Mouse (Mus musculus): ENCODE measurements around the gene Hist1h2bf.
"Not testable (repeated sequence)": the region's sequence is repeated elsewhere in the genome, so short reads cannot be mapped to it uniquely, and the experiment has no call there.

Gene Hist1h2bf

GRCm38 (mm10) chr13:23550761-23551145, 23.2 kb downstream of the Hist1h2bf start:
- no peak for DNase-seq (ENCODE audit: extremely low spot score, low read depth, low spot score)

GRCm38 (mm10) chr13:23546694-23547093, 27.3 kb downstream of the Hist1h2bf start:
- DNase-seq (ENCODE audit: extremely low spot score, low read depth, low spot score): no peak

- DNase-seq (ENCODE audit: extremely low spot score, low read depth, low spot score): not testable (repeated sequence)
Observed at GRCm38 (mm10) chr13:23544787-23545120, 29.2 kb downstream of the Hist1h2bf start.

- peak; percentile 100 for DNase-seq (ENCODE audit: extremely low spot score, low read depth, low spot score)
Observed at GRCm38 (mm10) chr13:23543965-23544786, 29.8 kb downstream of the Hist1h2bf start, which contains the start of gene Hist1h3f. Gene Hist1h3f, plus strand, starts transcription at chr13:23544052.

GRCm38 (mm10) chr13:23542999-23543607, 30.9 kb downstream of the Hist1h2bf start, which contains the start of gene Hist1h2bh:
Gene Hist1h2bh, minus strand, starts transcription at chr13:23543392.
- DNase-seq (ENCODE audit: extremely low spot score, low read depth, low spot score): not testable (repeated sequence)

- DNase-seq (ENCODE audit: extremely low spot score, low read depth, low spot score): not testable (repeated sequence)
Observed at GRCm38 (mm10) chr13:23542225-23542980, 31.6 kb downstream of the Hist1h2bf start.

- no peak for DNase-seq (ENCODE audit: extremely low spot score, low read depth, low spot score)
Observed at GRCm38 (mm10) chr13:23541497-23541896, 32.5 kb downstream of the Hist1h2bf start.

- not testable (repeated sequence) for DNase-seq (ENCODE audit: extremely low spot score, low read depth, low spot score)
Observed at GRCm38 (mm10) chr13:23539821-23540220, 34.2 kb downstream of the Hist1h2bf start.

- no peak for DNase-seq (ENCODE audit: extremely low spot score, low read depth, low spot score)
Observed at GRCm38 (mm10) chr13:23538249-23538648, 35.7 kb downstream of the Hist1h2bf start.

- no peak for DNase-seq (ENCODE audit: extremely low spot score, low read depth, low spot score)
Observed at GRCm38 (mm10) chr13:23537006-23537710, 36.8 kb downstream of the Hist1h2bf start.

- no peak for DNase-seq (ENCODE audit: extremely low spot score, low read depth, low spot score)
Observed at GRCm38 (mm10) chr13:23536076-23536822, 37.7 kb downstream of the Hist1h2bf start.

- DNase-seq (ENCODE audit: extremely low spot score, low read depth, low spot score): not testable (repeated sequence)
Observed at GRCm38 (mm10) chr13:23535137-23536075, 38.6 kb downstream of the Hist1h2bf start, which contains the start of gene Hist1h3g. Gene Hist1h3g, plus strand, starts transcription at chr13:23535422.

GRCm38 (mm10) chr13:23534368-23535131, 39.4 kb downstream of the Hist1h2bf start:
- no peak for DNase-seq (ENCODE audit: extremely low spot score, low read depth, low spot score)

- not testable (repeated sequence) for DNase-seq (ENCODE audit: extremely low spot score, low read depth, low spot score)
Observed at GRCm38 (mm10) chr13:23533560-23534367, 40.2 kb downstream of the Hist1h2bf start, which contains the start of gene Hist1h2af. Gene Hist1h2af, plus strand, starts transcription at chr13:23533906.

- DNase-seq (ENCODE audit: extremely low spot score, low read depth, low spot score): no peak
Observed at GRCm38 (mm10) chr13:23532262-23533075, 41.5 kb downstream of the Hist1h2bf start.
